Mouse (Mus musculus) stomach, embryonic 14.5 days (tissue): Measurements from ENCODE around the gene Loxl4. TPM values are rescaled to one million over a fixed set of nuclear protein-coding genes. Genes with fewer than 3 reads are reported as not detected.

ENCODE experiments used
- ATAC-seq: fragments of 200-750 bp; cut with Nextera tagmentation; 2 replicates; pipeline ENCODE4 v1.8.0; 2017; ENCODE audit warnings: low read depth, moderate TSS enrichment; ENCODE audit not compliant: insufficient number of reproducible peaks, insufficient read depth, low FRiP score
- H3K27ac ChIP-seq: fragments of 300-500 bp; sonication (generic); 2 replicates; pipeline ENCODE4 v1.5.1; 2014; ENCODE audit warnings: mild to moderate bottlenecking, low read length, moderate library complexity, mixed read lengths
- H3K27me3 ChIP-seq: fragments of 300-500 bp; sonication (generic); 2 replicates; pipeline ENCODE4 v1.6.1; 2014; ENCODE audit warnings: low read length, control low read depth, mixed read lengths; ENCODE audit not compliant: control insufficient read depth, insufficient read depth
- H3K36me3 ChIP-seq: fragments of 300-500 bp; sonication (generic); 2 replicates; pipeline ENCODE4 v1.6.1; 2014; ENCODE audit warnings: mild to moderate bottlenecking, control low read depth, low read length, moderate library complexity, mixed read lengths; ENCODE audit not compliant: control insufficient read depth, insufficient read depth
- H3K4me1 ChIP-seq: fragments of 300-500 bp; sonication (generic); 2 replicates; pipeline ENCODE4 v1.6.1; 2014; ENCODE audit warnings: low read length, control low read depth, mixed read lengths; ENCODE audit not compliant: control insufficient read depth, insufficient read depth
- H3K4me2 ChIP-seq: fragments of 300-500 bp; sonication (generic); replicated peaks from 2 replicates; pipeline ENCODE4 v1.6.1; 2014; ENCODE audit warnings: low read depth, low read length, control low read depth
- H3K4me3 ChIP-seq: fragments of 300-500 bp; sonication (generic); 2 replicates; pipeline ENCODE4 v1.5.1; 2014; ENCODE audit warnings: low read depth, low read length, control low read depth
- H3K9ac ChIP-seq: fragments of 300-500 bp; sonication (generic); replicated peaks from 2 replicates; pipeline ENCODE4 v1.6.1; 2014; ENCODE audit warnings: low read depth, mild to moderate bottlenecking, control low read depth, low read length, moderate library complexity, mixed read lengths
- H3K9me3 ChIP-seq: fragments of 300-500 bp; sonication (generic); 2 replicates; pipeline ENCODE4 v1.6.1; 2016; ENCODE audit warnings: low read depth, low read length, control low read depth; ENCODE audit not compliant: control insufficient read depth
- WGBS: fragments of 180-500 bp; shearing (Covaris S2); extraction: QIAGEN DNeasy Blood & Tissue Kit; methylation state at CpG from one replicate; pipeline ENCODE4 v1.1.7; 2014; 5-methylcytosine and 5-hydroxymethylcytosine counted together
- polyA plus RNA-seq: library from polyadenylated mRNA; unstranded; fragments of >200 nt; fragmentation: Nextera tagmentation; extraction: Ambion mirVana; gene quantifications from 2 replicates; pipeline ENCODE4 v1.2.1, GENCODE M21; 2014

Loxl4 gene
- polyA plus RNA-seq, 1 experiment from 2014 or later = 3.0 TPM

- no peak overlapping the region for H3K4me3 ChIP-seq
- WGBS = 79% methylated on average over 2 of the region's 2 CpGs
- no peak for ATAC-seq
- no peak overlapping the region for H3K9ac ChIP-seq
- H3K4me2 ChIP-seq = no peak overlapping the region
- H3K27me3 ChIP-seq = no peaks in the 10 kb centered on the region
- no peaks in the 10 kb centered on the region for H3K36me3 ChIP-seq
- H3K9me3 ChIP-seq = no peaks in the 10 kb centered on the region
- no peak overlapping the region for H3K27ac ChIP-seq
- no peaks in the 10 kb centered on the region for H3K4me1 ChIP-seq
Measured at GRCm38 (mm10) chr19:42569076-42569475, 43.5 kb downstream of the Loxl4 start.

GRCm38 (mm10) chr19:42567020-42567419, 45.6 kb downstream of the Loxl4 start:
- Histone ChIP-seq H3K4me2 (no peak overlapping the region), H3K36me3 (peaks cover 4% of the 10 kb centered on the region; the same call in 1 of the 2 replicates), H3K9me3 (no peaks in the 10 kb centered on the region), H3K4me1 (no peaks in the 10 kb centered on the region), H3K27me3 (no peaks in the 10 kb centered on the region), H3K9ac (no peak overlapping the region), H3K27ac (no peak overlapping the region), H3K4me3 (no peak overlapping the region)
- no peak for ATAC-seq

- Histone ChIP-seq H3K36me3 (peaks cover 4% of the 10 kb centered on the region; the same call in 1 of the 2 replicates), H3K4me3 (no peak overlapping the region), H3K4me1 (no peaks in the 10 kb centered on the region), H3K9me3 (no peaks in the 10 kb centered on the region), H3K27ac (no peak overlapping the region), H3K4me2 (no peak overlapping the region), H3K9ac (no peak overlapping the region), H3K27me3 (no peaks in the 10 kb centered on the region)
- ATAC-seq = no peak
- 92% methylated on average over 4 of the region's 4 CpGs for whole genome bisulfite sequencing
Measured at GRCm38 (mm10) chr19:42566283-42567019, 46.2 kb downstream of the Loxl4 start.

- no peak overlapping the region for H3K4me2 ChIP-seq
- no peaks in the 10 kb centered on the region for H3K4me1 ChIP-seq
- peaks cover 4% of the 10 kb centered on the region; the same call in 1 of the 2 replicates for H3K36me3 ChIP-seq
- H3K9ac ChIP-seq = no peak overlapping the region
- no peaks in the 10 kb centered on the region for H3K9me3 ChIP-seq
- WGBS = 85% methylated on average over 3 of the region's 3 CpGs
- no peak overlapping the region for H3K27ac ChIP-seq
- ATAC-seq = no peak
- H3K27me3 ChIP-seq = no peaks in the 10 kb centered on the region
- H3K4me3 ChIP-seq = no peak overlapping the region
Measured at GRCm38 (mm10) chr19:42563726-42564270, 48.8 kb downstream of the Loxl4 start.

- H3K27ac ChIP-seq = no peak overlapping the region
- H3K4me1 ChIP-seq = no peaks in the 10 kb centered on the region
- peaks cover 4% of the 10 kb centered on the region; the same call in 1 of the 2 replicates for H3K36me3 ChIP-seq
- WGBS = 98% methylated on average over 3 of the region's 3 CpGs
- no peaks in the 10 kb centered on the region for H3K27me3 ChIP-seq
- no peaks in the 10 kb centered on the region for H3K9me3 ChIP-seq
- H3K9ac ChIP-seq = no peak overlapping the region
- no peak for ATAC-seq
- H3K4me2 ChIP-seq = no peak overlapping the region
- H3K4me3 ChIP-seq = no peak overlapping the region
Measured at GRCm38 (mm10) chr19:42562981-42563380, 49.6 kb downstream of the Loxl4 start.

GRCm38 (mm10) chr19:42561991-42562390, 50.6 kb downstream of the Loxl4 start:
- Histone ChIP-seq H3K27ac (no peak overlapping the region), H3K4me2 (no peak overlapping the region), H3K36me3 (peaks cover 4% of the 10 kb centered on the region; the same call in 1 of the 2 replicates), H3K27me3 (no peaks in the 10 kb centered on the region), H3K9ac (no peak overlapping the region), H3K4me3 (no peak overlapping the region), H3K4me1 (no peaks in the 10 kb centered on the region), H3K9me3 (no peaks in the 10 kb centered on the region)
- 96% methylated on average over 1 of the region's 1 CpGs for whole genome bisulfite sequencing
- no peak for ATAC-seq

GRCm38 (mm10) chr19:42558701-42559100, 53.9 kb downstream of the Loxl4 start:
- Histone ChIP-seq H3K4me3 (no peak overlapping the region), H3K9me3 (no peaks in the 10 kb centered on the region), H3K9ac (no peak overlapping the region), H3K27ac (no peak overlapping the region), H3K4me1 (no peaks in the 10 kb centered on the region), H3K36me3 (peaks cover 3% of the 10 kb centered on the region; the same call in 1 of the 2 replicates), H3K27me3 (no peaks in the 10 kb centered on the region), H3K4me2 (no peak overlapping the region)
- ATAC-seq = no peak
- WGBS = 76% methylated on average over 3 of the region's 3 CpGs
